Mouse (Mus musculus) myocyte (in vitro differentiated cells): ENCODE data around the gene Gm3646. TPM values are rescaled to one million over a fixed set of nuclear protein-coding genes. Genes with fewer than 3 reads are reported as not detected.

Experiments used
- H3K27me3 ChIP-seq: one replicate; pipeline ENCODE4 v1.6.1; 2011; ENCODE audit not compliant: control insufficient read depth, insufficient read depth, insufficient read length
- H3K36me3 ChIP-seq: one replicate; pipeline ENCODE4 v1.6.1; 2011; ENCODE audit not compliant: control insufficient read depth, insufficient read depth
- H3K4me2 ChIP-seq: one replicate; pipeline ENCODE4 v1.6.1; 2011; ENCODE audit warnings: low read depth, control low read depth
- H3K4me3 ChIP-seq: one replicate; pipeline ENCODE4 v1.5.1; 2011; ENCODE audit warnings: mild to moderate bottlenecking, control low read depth, moderate library complexity
- H3K79me2 ChIP-seq: one replicate; pipeline ENCODE4 v1.6.1; 2011; ENCODE audit not compliant: control insufficient read depth, insufficient read depth
- H3ac ChIP-seq: one replicate; pipeline ENCODE4 v1.6.1; 2011; ENCODE audit not compliant: control insufficient read depth, insufficient read length
- CEBPB ChIP-seq: IDR thresholded peaks from 2 replicates; pipeline ENCODE4 v1.6.1; 2011; ENCODE audit warnings: mild to moderate bottlenecking, moderate library complexity; ENCODE audit not compliant: poor library complexity, insufficient read depth, severe bottlenecking
- E2F4 ChIP-seq: IDR thresholded peaks from one replicate; pipeline ENCODE4 v1.6.1; 2011; ENCODE audit warnings: mild to moderate bottlenecking, control low read depth, moderate library complexity; ENCODE audit not compliant: insufficient read depth
- MAX ChIP-seq: IDR thresholded peaks from one replicate; pipeline ENCODE4 v1.6.1; 2011; ENCODE audit warnings: low read depth, mild to moderate bottlenecking, control low read depth
- MYOD1 ChIP-seq, 3 experiments: IDR thresholded peaks; one replicate each; pipeline ENCODE4 v1.6.1; 2011; ENCODE audit warnings: control low read depth in 2 of 3, low read depth in 2 of 3, mild to moderate bottlenecking in 2 of 3, moderate library complexity in 1 of 3; ENCODE audit not compliant: insufficient read length in 2 of 3, control insufficient read depth in 1 of 3
- MYOG ChIP-seq, 3 experiments: IDR thresholded peaks; one replicate each; pipeline ENCODE4 v1.6.1; 2011; ENCODE audit warnings: control low read depth in 2 of 3, low read depth in 2 of 3, mild to moderate bottlenecking in 2 of 3; ENCODE audit not compliant: insufficient read length in 2 of 3, control insufficient read depth in 1 of 3, insufficient read depth in 1 of 3
- POLR2A ChIP-seq: IDR thresholded peaks from one replicate; pipeline ENCODE4 v1.6.1; 2011; ENCODE audit warnings: low read depth, mild to moderate bottlenecking, control low read depth, moderate library complexity; ENCODE audit not compliant: insufficient read length
- POLR2AphosphoS2 ChIP-seq: IDR thresholded peaks from one replicate; pipeline ENCODE4 v1.6.1; 2011; ENCODE audit warnings: low read depth, control low read depth; ENCODE audit not compliant: insufficient read length
- REST ChIP-seq: IDR thresholded peaks from one replicate; pipeline ENCODE4 v1.6.1; 2011; ENCODE audit warnings: mild to moderate bottlenecking, control low read depth, moderate library complexity; ENCODE audit not compliant: insufficient read depth, insufficient read length
- SRF ChIP-seq: IDR thresholded peaks from one replicate; pipeline ENCODE4 v1.6.1; 2011; ENCODE audit warnings: low read depth; ENCODE audit not compliant: control insufficient read depth, insufficient read length
- TCF12 ChIP-seq: IDR thresholded peaks from one replicate; pipeline ENCODE4 v1.6.1; 2011; ENCODE audit warnings: mild to moderate bottlenecking, control low read depth; ENCODE audit not compliant: poor library complexity, insufficient read depth, severe bottlenecking
- TCF3 ChIP-seq: IDR thresholded peaks from one replicate; pipeline ENCODE4 v1.6.1; 2011; ENCODE audit warnings: low read depth, control low read depth; ENCODE audit not compliant: insufficient read length
- USF1 ChIP-seq: IDR thresholded peaks from one replicate; pipeline ENCODE4 v1.6.1; 2011; ENCODE audit warnings: low read depth, mild to moderate bottlenecking, control low read depth, moderate library complexity
- polyA plus RNA-seq: library from polyadenylated mRNA; unstranded; fragments of >200 nt; fragmentation: generic; extraction: Trizol; gene quantifications from one replicate; pipeline ENCODE4 v1.2.1, GENCODE M21; 2012; ENCODE audit warnings: missing spikeins

Gm3646 gene
- polyA plus RNA-seq, 1 experiment = 0.20 TPM

DNA sequence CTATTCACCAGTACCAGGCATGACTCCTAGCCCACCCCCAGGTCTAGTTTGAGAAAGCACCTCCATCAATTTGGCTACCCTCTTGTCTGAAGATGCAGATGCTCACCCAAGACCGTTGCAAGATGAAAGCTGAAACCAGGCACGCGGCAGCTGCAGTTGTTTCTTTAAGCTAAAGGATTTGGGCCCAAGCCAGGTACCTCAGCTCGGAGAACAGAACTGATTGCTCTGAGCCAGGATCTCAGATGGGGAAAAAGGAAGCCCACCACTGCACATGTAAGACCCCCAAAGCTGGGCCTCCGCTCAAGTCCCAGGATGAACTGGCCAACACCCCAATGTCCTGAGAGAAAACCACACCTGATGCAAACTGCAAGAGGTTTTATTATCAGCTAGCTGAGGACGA lies 7.6 kb downstream of the Gm3646 start:
- no peak overlapping the region for H3ac ChIP-seq
- H3K36me3 ChIP-seq = no peaks in the 10 kb centered on the region
- no peaks in the 10 kb centered on the region for H3K79me2 ChIP-seq
- H3K4me2 ChIP-seq = no peak overlapping the region
- H3K27me3 ChIP-seq = no peaks in the 10 kb centered on the region
- TF ChIP-seq MAX (no peak), TCF12 (no peak), MYOG (IDR thresholded peaks at IDR 0.05; ENCODE audit: control insufficient read depth in 1 of 3, insufficient read depth in 1 of 3, insufficient read length in 2 of 3, low read depth in 2 of 3) (no peak), MYOD1 (IDR thresholded peaks at IDR 0.05; ENCODE audit: control insufficient read depth in 1 of 3, insufficient read length in 2 of 3, low read depth in 2 of 3) (no peak), USF1 (no peak), POLR2A (no peak), POLR2AphosphoS2 (no peak), CEBPB (no peak), REST (no peak), E2F4 (no peak), SRF (no peak), TCF3 (no peak)
- H3K4me3 ChIP-seq = no peak overlapping the region

DNA sequence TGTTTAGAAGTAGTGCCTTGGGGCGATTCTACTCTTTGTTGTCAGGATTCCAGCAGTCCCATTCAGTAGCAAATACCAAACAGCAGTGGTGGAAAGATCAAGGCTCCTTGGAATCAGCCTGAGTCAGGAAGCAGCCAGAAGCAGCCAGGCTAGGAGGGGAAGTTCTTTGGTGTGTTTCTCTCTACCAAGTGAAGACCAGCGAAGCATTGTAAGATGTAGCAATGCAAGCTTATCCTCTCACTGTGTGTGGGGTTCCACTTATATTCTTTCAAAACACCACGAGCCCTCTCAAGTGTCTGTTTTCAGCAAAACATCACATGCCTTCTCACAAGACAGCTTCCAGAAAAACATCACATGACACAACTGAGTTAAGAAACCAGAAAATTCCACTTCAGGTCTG lies 8.4 kb downstream of the Gm3646 start:
- TF ChIP-seq POLR2AphosphoS2 (no peak), E2F4 (no peak), SRF (no peak), REST (no peak), POLR2A (no peak), CEBPB (no peak), MYOD1 (IDR thresholded peaks at IDR 0.05; ENCODE audit: control insufficient read depth in 1 of 3, insufficient read length in 2 of 3, low read depth in 2 of 3) (no peak), USF1 (no peak), TCF12 (no peak), MYOG (IDR thresholded peaks at IDR 0.05; ENCODE audit: control insufficient read depth in 1 of 3, insufficient read depth in 1 of 3, insufficient read length in 2 of 3, low read depth in 2 of 3) (no peak), TCF3 (no peak), MAX (no peak)
- no peaks in the 10 kb centered on the region for H3K36me3 ChIP-seq
- no peaks in the 10 kb centered on the region for H3K27me3 ChIP-seq
- no peak overlapping the region for H3ac ChIP-seq
- no peak overlapping the region for H3K4me2 ChIP-seq
- H3K4me3 ChIP-seq = no peak overlapping the region
- no peaks in the 10 kb centered on the region for H3K79me2 ChIP-seq

GRCm38 (mm10) chr1:39784632-39785031 lies 20.5 kb downstream of the Gm3646 start:
- H3K36me3 ChIP-seq = no peaks in the 10 kb centered on the region
- no peak overlapping the region for H3K4me2 ChIP-seq
- H3K4me3 ChIP-seq = no peak overlapping the region
- TF ChIP-seq TCF3 (no peak), CEBPB (no peak), SRF (no peak), MYOD1 (IDR thresholded peaks at IDR 0.05; ENCODE audit: control insufficient read depth in 1 of 3, insufficient read length in 2 of 3, low read depth in 2 of 3) (no peak), E2F4 (no peak), POLR2A (no peak), POLR2AphosphoS2 (no peak), MYOG (IDR thresholded peaks at IDR 0.05; ENCODE audit: control insufficient read depth in 1 of 3, insufficient read depth in 1 of 3, insufficient read length in 2 of 3, low read depth in 2 of 3) (no peak), REST (no peak)
- H3ac ChIP-seq = no peak overlapping the region
- H3K27me3 ChIP-seq = no peaks in the 10 kb centered on the region
- H3K79me2 ChIP-seq = no peaks in the 10 kb centered on the region

GRCm38 (mm10) chr1:39781835-39782234 lies 23.3 kb downstream of the Gm3646 start:
- H3K4me2 ChIP-seq = no peak overlapping the region
- no peaks in the 10 kb centered on the region for H3K79me2 ChIP-seq
- no peak overlapping the region for H3K4me3 ChIP-seq
- no peaks in the 10 kb centered on the region for H3K27me3 ChIP-seq
- TF ChIP-seq CEBPB (no peak), REST (no peak)
- H3K36me3 ChIP-seq = no peaks in the 10 kb centered on the region
- H3ac ChIP-seq = no peak overlapping the region

- Histone ChIP-seq H3K36me3 (no peaks in the 10 kb centered on the region), H3K27me3 (no peaks in the 10 kb centered on the region), H3K79me2 (no peaks in the 10 kb centered on the region), H3K4me2 (no peak overlapping the region), H3K4me3 (no peak overlapping the region), H3ac (no peak overlapping the region)
- no peak for TF ChIP-seq CEBPB
- TF ChIP-seq TCF3 = no peak
Measured at GRCm38 (mm10) chr1:39779111-39779980, 25.8 kb downstream of the Gm3646 start.
